Mouse (Mus musculus) megakaryocyte, embryonic 14.5 days (primary cell): Measurements from ENCODE around the gene Olfr71.

Experiments
- FLI1 ChIP-seq: IDR thresholded peaks from 2 replicates; pipeline ENCODE4 v1.6.1; 2012; ENCODE audit warnings: low read length, inconsistent platforms, mixed read lengths
- GATA1 ChIP-seq: IDR thresholded peaks from 3 replicates; pipeline ENCODE4 v1.6.1; 2012; ENCODE audit warnings: mixed read lengths, low read length, inconsistent platforms, borderline replicate concordance

- TF ChIP-seq GATA1 (no peak), FLI1 (no peak)
Observed at GRCm38 (mm10) chr4:43695249-43695671, 14.8 kb downstream of the Olfr71 start.
